Mouse (Mus musculus): ENCODE measurements around the gene Naa11. TPM values are rescaled to one million over a fixed set of nuclear protein-coding genes. Genes with fewer than 3 reads are reported as not detected.

Gene Naa11
- polyA plus RNA-seq (2012): not detected in 2 replicates

GRCm38 (mm10) chr5:97392160-97392559, at the start of gene Naa11:
Gene Naa11, minus strand, starts transcription at chr5:97392379.

Other genes starting within 250 kb of the Naa11 start
- not detected in 2 replicates for gene Gk2, start 64.6 kb upstream of the Naa11 start, polyA plus RNA-seq (2012)

Data from megakaryocyte-erythroid progenitor cell, adult 5 weeks (primary cell).